Mouse (Mus musculus): ENCODE measurements around the gene Defb43. TPM values are rescaled to one million over a fixed set of nuclear protein-coding genes. Genes with fewer than 3 reads are reported as not detected.

The Defb43 gene
- total and polyA plus RNA-seq, 3 experiments = not detected

GRCm38 (mm10) chr14:63054729-63055128, 43.2 kb downstream of the Defb43 start:
- peak; percentile 63 to 83 for DNase-seq
- no peaks in the 10 kb centered on the region for H3K36me3 ChIP-seq (ENCODE audit: control insufficient read depth, insufficient read depth, low read length)
- peaks cover 4% of the 10 kb centered on the region; the same call in 1 of the 2 replicates for H3K4me1 ChIP-seq (ENCODE audit: control insufficient read depth, insufficient read depth, low read length)
- H3K9ac ChIP-seq (ENCODE audit: low read depth, low read length) = 0 out of 2 replicates have a peak overlapping the region, but pooled peaks have one; percentile 9
- peak overlapping the region; percentile 54 for H3K27ac ChIP-seq
- H3K79me2 ChIP-seq (replicated peaks; ENCODE audit: control insufficient read depth, insufficient read depth, low read length) = no peaks in the 10 kb centered on the region
- no peaks in the 10 kb centered on the region for H3K27me3 ChIP-seq (ENCODE audit: control insufficient read depth, insufficient read depth, low read length)
- intact Hi-C loops (cut with DNase I) = loop anchor here (5.0 kb wide), 1 partner anchor 418 kb away; no protein-coding TSS in a partner anchor
- no peak for TF ChIP-seq POLR2A (IDR thresholded peaks at IDR 0.05; ENCODE audit: insufficient read depth, low read depth, low read length)
- TF ChIP-seq CTCF (IDR thresholded peaks at IDR 0.05) = peak; percentile 60
- TF ChIP-seq EP300 (IDR thresholded peaks at IDR 0.05; ENCODE audit: insufficient read depth, low read depth, low read length) = 0 out of 2 replicates have a peak, but pooled peaks have one; percentile 52
- no peak overlapping the region for H3K4me3 ChIP-seq
- WGBS = 2% methylated on average over 6 of the region's 6 CpGs

GRCm38 (mm10) chr14:63060361-63060760, 48.8 kb downstream of the Defb43 start:
- Histone ChIP-seq H3K9ac (ENCODE audit: low read depth, low read length) (no peak overlapping the region), H3K27me3 (ENCODE audit: control insufficient read depth, insufficient read depth, low read length) (no peaks in the 10 kb centered on the region), H3K36me3 (ENCODE audit: control insufficient read depth, insufficient read depth, low read length) (no peaks in the 10 kb centered on the region), H3K4me3 (no peak overlapping the region), H3K79me2 (replicated peaks; ENCODE audit: control insufficient read depth, insufficient read depth, low read length) (no peaks in the 10 kb centered on the region), H3K4me1 (ENCODE audit: control insufficient read depth, insufficient read depth, low read length) (no peaks in the 10 kb centered on the region), H3K27ac (no peak overlapping the region)
- intact Hi-C loops (cut with DNase I) = no loop called here
- WGBS = 24% methylated on average over 10 of the region's 10 CpGs
- TF ChIP-seq CTCF (IDR thresholded peaks at IDR 0.05) (no peak), EP300 (IDR thresholded peaks at IDR 0.05; ENCODE audit: insufficient read depth, low read depth, low read length) (no peak), POLR2A (IDR thresholded peaks at IDR 0.05; ENCODE audit: insufficient read depth, low read depth, low read length) (no peak)
- DNase-seq = no peak

GRCm38 (mm10) chr14:63062184-63062583, 50.6 kb downstream of the Defb43 start:
- H3K27me3 ChIP-seq (ENCODE audit: control insufficient read depth, insufficient read depth, low read length) = no peaks in the 10 kb centered on the region
- H3K4me3 ChIP-seq = no peak overlapping the region
- no peak overlapping the region for H3K27ac ChIP-seq
- H3K36me3 ChIP-seq (ENCODE audit: control insufficient read depth, insufficient read depth, low read length) = no peaks in the 10 kb centered on the region
- H3K9ac ChIP-seq (ENCODE audit: low read depth, low read length) = no peak overlapping the region
- no peaks in the 10 kb centered on the region for H3K79me2 ChIP-seq (replicated peaks; ENCODE audit: control insufficient read depth, insufficient read depth, low read length)
- peaks cover 4% of the 10 kb centered on the region for H3K4me1 ChIP-seq (ENCODE audit: control insufficient read depth, insufficient read depth, low read length)
- 50% methylated on average over 2 of the region's 2 CpGs for WGBS
- DNase-seq = no peak
- intact Hi-C loops (cut with DNase I) = no loop called here
- TF ChIP-seq POLR2A (IDR thresholded peaks at IDR 0.05; ENCODE audit: insufficient read depth, low read depth, low read length) = no peak
- no peak for TF ChIP-seq CTCF (IDR thresholded peaks at IDR 0.05)
- no peak for TF ChIP-seq EP300 (IDR thresholded peaks at IDR 0.05; ENCODE audit: insufficient read depth, low read depth, low read length)

GRCm38 (mm10) chr14:63065391-63065790, 53.8 kb downstream of the Defb43 start:
- H3K4me3 ChIP-seq = no peak overlapping the region
- H3K79me2 ChIP-seq (replicated peaks; ENCODE audit: control insufficient read depth, insufficient read depth, low read length) = no peaks in the 10 kb centered on the region
- WGBS = 86% methylated on average over 5 of the region's 5 CpGs
- no peak overlapping the region for H3K9ac ChIP-seq (ENCODE audit: low read depth, low read length)
- H3K4me1 ChIP-seq (ENCODE audit: control insufficient read depth, insufficient read depth, low read length) = peaks cover 9% of the 10 kb centered on the region
- no peaks in the 10 kb centered on the region for H3K36me3 ChIP-seq (ENCODE audit: control insufficient read depth, insufficient read depth, low read length)
- TF ChIP-seq POLR2A (IDR thresholded peaks at IDR 0.05; ENCODE audit: insufficient read depth, low read depth, low read length) = no peak
- no peak for TF ChIP-seq EP300 (IDR thresholded peaks at IDR 0.05; ENCODE audit: insufficient read depth, low read depth, low read length)
- no peak overlapping the region for H3K27ac ChIP-seq
- no peaks in the 10 kb centered on the region for H3K27me3 ChIP-seq (ENCODE audit: control insufficient read depth, insufficient read depth, low read length)
- intact Hi-C loops (cut with DNase I) = no loop called here
- no peak for DNase-seq

GRCm38 (mm10) chr14:63066630-63067310, 55.2 kb downstream of the Defb43 start:
- peak overlapping the region; percentile 52 for H3K9ac ChIP-seq (ENCODE audit: low read depth, low read length)
- H3K79me2 ChIP-seq (replicated peaks; ENCODE audit: control insufficient read depth, insufficient read depth, low read length) = no peaks in the 10 kb centered on the region
- peaks cover 9% of the 10 kb centered on the region for H3K4me1 ChIP-seq (ENCODE audit: control insufficient read depth, insufficient read depth, low read length)
- no peak overlapping the region for H3K4me3 ChIP-seq
- no peaks in the 10 kb centered on the region for H3K27me3 ChIP-seq (ENCODE audit: control insufficient read depth, insufficient read depth, low read length)
- peak overlapping the region; percentile 88 for H3K27ac ChIP-seq
- no peaks in the 10 kb centered on the region for H3K36me3 ChIP-seq (ENCODE audit: control insufficient read depth, insufficient read depth, low read length)
- intact Hi-C loops (cut with DNase I) = loop anchor here (1.0 to 2.0 kb wide), 2 partner anchors 128 to 306 kb away; no protein-coding TSS in a partner anchor
- peak; percentile 76 to 85 for DNase-seq
- TF ChIP-seq CTCF (IDR thresholded peaks at IDR 0.05) = peak; percentile 99
- no peak; the same call in 1 of the 2 replicates for TF ChIP-seq POLR2A (IDR thresholded peaks at IDR 0.05; ENCODE audit: insufficient read depth, low read depth, low read length)
- peak; percentile 90 for TF ChIP-seq EP300 (IDR thresholded peaks at IDR 0.05; ENCODE audit: insufficient read depth, low read depth, low read length)
- 10% methylated on average over 16 of the region's 16 CpGs for WGBS

Other genes with a start within 250 kb of the Defb43 start
- gene Wdfy2, start 174.1 kb upstream of the Defb43 start, total RNA-seq (2021) = 1 to 10 TPM; 6.5 to 6.7 TPM
- 5.0 and 8.0 TPM in 2 replicates for gene Wdfy2, start 174.1 kb upstream of the Defb43 start, polyA plus RNA-seq (2012; rRNA removed)
- not detected for gene Defb48, start 27.3 kb upstream of the Defb43 start, total RNA-seq (2021)
- gene Defb48, start 27.3 kb upstream of the Defb43 start, polyA plus RNA-seq (2012; rRNA removed) = not detected in 2 replicates
- not detected for gene Defb47, start 13.7 kb upstream of the Defb43 start, total RNA-seq (2021)
- gene Defb47, start 13.7 kb upstream of the Defb43 start, polyA plus RNA-seq (2012; rRNA removed) = not detected in 2 replicates
- gene Defb42, start 35.2 kb downstream of the Defb43 start, total RNA-seq (2021) = under 1 TPM in 1 of 2 experiments, not detected in 1; 0.16 TPM
- gene Defb42, start 35.2 kb downstream of the Defb43 start, polyA plus RNA-seq (2012; rRNA removed) = 0.12 and 0.16 TPM in 2 replicates
- gene Defb30, start 38.2 kb downstream of the Defb43 start, total RNA-seq (2021) = not detected
- not detected in 2 replicates for gene Defb30, start 38.2 kb downstream of the Defb43 start, polyA plus RNA-seq (2012; rRNA removed)